Mouse (Mus musculus): ENCODE measurements at regions not wholly inside any gene's neighbourhood (a gene's known extent, or its start where the extent isn't known, plus 50 kb on each side); places are given as distances from the start of the nearest gene placed in this dataset.
A peak's percentile ranks its signal among the peaks of the same experiment; 100 is the strongest.

- ATAC-seq (ENCODE audit: poor library complexity, severe bottlenecking): no peak
Measured at GRCm38 (mm10) chr2:30743976-30744620, 59.4 kb downstream of the 1700001O22Rik start.

GRCm38 (mm10) chr2:30743265-30743846 lies 60.1 kb downstream of the 1700001O22Rik start:
- no peak for ATAC-seq (ENCODE audit: poor library complexity, severe bottlenecking)

GRCm38 (mm10) chr2:30741450-30741849 lies 62.0 kb downstream of the 1700001O22Rik start:
- no peak for ATAC-seq (ENCODE audit: poor library complexity, severe bottlenecking)

GRCm38 (mm10) chr2:30737759-30738158 lies 65.7 kb downstream of the 1700001O22Rik start:
- no peak for ATAC-seq (ENCODE audit: poor library complexity, severe bottlenecking)

GRCm38 (mm10) chr2:30736705-30737104 lies 66.8 kb downstream of the 1700001O22Rik start:
- no peak for ATAC-seq (ENCODE audit: poor library complexity, severe bottlenecking)

GRCm38 (mm10) chr2:30736236-30736635 lies 67.2 kb downstream of the 1700001O22Rik start:
- ATAC-seq (ENCODE audit: poor library complexity, severe bottlenecking): no peak

GRCm38 (mm10) chr2:30733853-30734252 lies 69.6 kb downstream of the 1700001O22Rik start:
- no peak for ATAC-seq (ENCODE audit: poor library complexity, severe bottlenecking)

- no peak for ATAC-seq (ENCODE audit: poor library complexity, severe bottlenecking)
Measured at GRCm38 (mm10) chr2:30731832-30732231, 71.6 kb downstream of the 1700001O22Rik start.

GRCm38 (mm10) chr2:30727948-30728347 lies 75.5 kb downstream of the 1700001O22Rik start:
- no peak for ATAC-seq (ENCODE audit: poor library complexity, severe bottlenecking)

GRCm38 (mm10) chr2:30725601-30726489 lies 77.6 kb downstream of the 1700001O22Rik start:
- no peak for ATAC-seq (ENCODE audit: poor library complexity, severe bottlenecking)

- no peak for ATAC-seq (ENCODE audit: poor library complexity, severe bottlenecking)
Measured at GRCm38 (mm10) chr2:30725186-30725585, 78.3 kb downstream of the 1700001O22Rik start.

- ATAC-seq (ENCODE audit: poor library complexity, severe bottlenecking): no peak
Measured at GRCm38 (mm10) chr2:30724521-30724920, 78.9 kb downstream of the 1700001O22Rik start.

GRCm38 (mm10) chr2:30723059-30723587 lies 80.3 kb downstream of the 1700001O22Rik start:
- no peak for ATAC-seq (ENCODE audit: poor library complexity, severe bottlenecking)

GRCm38 (mm10) chr2:30722263-30723050 lies 81.0 kb downstream of the 1700001O22Rik start:
- ATAC-seq (ENCODE audit: poor library complexity, severe bottlenecking): no peak

- ATAC-seq (ENCODE audit: poor library complexity, severe bottlenecking): no peak
Measured at GRCm38 (mm10) chr2:30721473-30722262, 81.8 kb downstream of the 1700001O22Rik start.

- no peak for ATAC-seq (ENCODE audit: poor library complexity, severe bottlenecking)
Measured at GRCm38 (mm10) chr2:30721048-30721461, 82.4 kb downstream of the 1700001O22Rik start.

- no peak for ATAC-seq (ENCODE audit: poor library complexity, severe bottlenecking)
Measured at GRCm38 (mm10) chr2:30720291-30720690, 83.2 kb downstream of the 1700001O22Rik start.

- ATAC-seq (ENCODE audit: poor library complexity, severe bottlenecking): no peak
Measured at GRCm38 (mm10) chr2:30719611-30720290, 83.7 kb downstream of the 1700001O22Rik start.

GRCm38 (mm10) chr2:30718741-30719381 lies 84.6 kb downstream of the 1700001O22Rik start:
- peak; percentile 30 for ATAC-seq (ENCODE audit: poor library complexity, severe bottlenecking)

All from megakaryocyte, adult 5-6 weeks (primary cell).